Mouse (Mus musculus) bone marrow, adult 2 months (tissue): Measurements from ENCODE around the gene B130006D01Rik. TPM values are rescaled to one million over a fixed set of nuclear protein-coding genes. Genes with fewer than 3 reads are reported as not detected.
A peak's percentile ranks its signal among the peaks of the same experiment; 100 is the strongest.

Source experiments
- H3K27ac ChIP-seq: fragments of 200-500 bp; 2 replicates; pipeline ENCODE4 v1.5.1; 2012; ENCODE audit warnings: low read depth, mild to moderate bottlenecking, control low read depth, inconsistent platforms, low read length; ENCODE audit not compliant: control insufficient read depth, poor library complexity, insufficient read depth
- H3K4me1 ChIP-seq: fragments of 200-500 bp; 2 replicates; pipeline ENCODE4 v1.6.1; 2011; ENCODE audit warnings: low read length; ENCODE audit not compliant: control insufficient read depth, insufficient read depth
- H3K4me3 ChIP-seq: fragments of 200-500 bp; replicated peaks from 2 replicates; pipeline ENCODE3; 2011; ENCODE audit warnings: mild to moderate bottlenecking, low read depth, low read length, control low read depth; ENCODE audit not compliant: control insufficient read depth
- CTCF ChIP-seq: fragments of 200-500 bp; IDR thresholded peaks from 2 replicates; pipeline ENCODE4 v1.5.1; 2011; ENCODE audit warnings: low read length, control low read depth; ENCODE audit not compliant: control insufficient read depth, insufficient read depth
- POLR2A ChIP-seq: fragments of 200-500 bp; IDR thresholded peaks from 2 replicates; pipeline ENCODE4 v1.6.1; 2011; ENCODE audit warnings: low read depth, mild to moderate bottlenecking, control low read depth, low read length, borderline replicate concordance; ENCODE audit not compliant: control insufficient read depth
- WGBS: fragments of 180-500 bp; shearing (Covaris S2); methylation state at CpG from one replicate; pipeline ENCODE4 v1.1.7; 2018; 5-methylcytosine and 5-hydroxymethylcytosine counted together
- polyA plus RNA-seq: library from polyadenylated mRNA; stranded (reverse); fragments of >200 nt; gene quantifications from 2 replicates; pipeline ENCODE4 v1.2.4, GENCODE M21; 2011; ENCODE audit warnings: low replicate concordance; ENCODE audit not compliant: missing spikeins, insufficient read depth, insufficient read length

Gene B130006D01Rik
- polyA plus RNA-seq, 1 experiment: not detected

DNA sequence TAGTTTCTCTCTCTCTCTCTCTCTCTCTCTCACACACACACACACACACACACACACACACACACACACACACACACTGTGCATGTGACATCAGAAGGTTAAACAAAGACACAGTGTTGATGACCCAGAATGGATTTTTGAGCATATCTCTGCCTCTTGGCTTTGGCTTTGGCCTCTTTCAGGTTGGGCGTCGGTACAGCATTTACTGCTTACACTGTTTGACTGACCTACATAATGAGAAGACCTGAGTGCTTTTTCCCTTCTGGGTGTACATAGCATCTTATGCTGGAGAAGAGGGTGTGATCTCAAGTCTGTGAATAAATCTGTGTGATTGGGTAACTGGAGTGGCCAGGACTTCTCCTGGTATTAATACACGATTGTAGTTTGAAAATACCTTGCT, 4.0 kb upstream of the B130006D01Rik start:
- Histone ChIP-seq H3K4me1 (peaks cover 2% of the 10 kb centered on the region; the same call in 1 of the 2 replicates), H3K27ac (no peak overlapping the region), H3K4me3 (no peak overlapping the region)
- no peak for TF ChIP-seq POLR2A
- no peak for TF ChIP-seq CTCF
- WGBS: 85% methylated on average over 3 of the region's 3 CpGs

DNA sequence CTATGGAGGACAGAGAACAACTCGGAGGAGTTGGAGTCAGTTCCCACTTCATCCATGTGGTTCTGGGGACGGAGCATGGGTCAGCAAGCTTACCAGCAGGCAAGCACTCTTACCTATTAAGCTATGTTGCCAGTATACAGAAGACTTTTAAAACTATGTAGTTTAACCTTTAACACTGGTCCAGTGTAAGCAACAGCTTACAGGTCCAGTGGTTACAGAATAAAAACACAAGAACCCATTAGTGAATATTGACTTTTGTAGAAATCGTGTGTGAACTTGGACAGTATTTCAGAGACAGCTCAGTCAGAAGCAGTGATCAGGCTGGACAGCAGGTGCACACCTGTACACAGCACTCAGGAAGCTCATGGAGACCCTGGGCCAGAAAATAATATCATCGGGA, 1.1 kb downstream of the B130006D01Rik start:
- H3K27ac ChIP-seq: no peak overlapping the region
- H3K4me3 ChIP-seq: no peak overlapping the region
- no peak for TF ChIP-seq CTCF
- no peak for TF ChIP-seq POLR2A
- WGBS: 95% methylated on average over 4 of the region's 4 CpGs
- H3K4me1 ChIP-seq: no peaks in the 10 kb centered on the region; the same call in 1 of the 2 replicates

DNA sequence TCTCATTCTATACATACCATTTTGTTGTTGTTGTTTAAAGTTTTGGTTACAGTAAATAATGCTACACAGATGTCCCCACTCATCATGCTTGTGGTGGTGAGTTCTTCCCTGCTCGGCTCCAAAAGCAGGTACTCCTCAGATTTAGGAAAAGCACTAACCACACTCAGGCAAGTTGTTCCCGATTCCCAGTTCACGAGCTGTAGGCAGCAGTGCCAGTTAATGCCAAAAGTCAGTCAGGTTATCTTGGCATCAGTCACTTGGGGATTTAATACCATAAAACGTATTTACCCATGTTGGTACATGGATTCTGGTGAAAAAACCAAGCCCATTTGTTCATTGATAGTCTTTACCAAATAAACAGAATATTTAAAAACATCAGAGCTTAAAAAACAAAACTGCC, 2.8 kb downstream of the B130006D01Rik start:
- Histone ChIP-seq H3K4me3 (no peak overlapping the region), H3K27ac (no peak overlapping the region), H3K4me1 (no peaks in the 10 kb centered on the region; the same call in 1 of the 2 replicates)
- 72% methylated on average over 4 of the region's 4 CpGs for WGBS
- TF ChIP-seq POLR2A (no peak), CTCF (no peak)

DNA sequence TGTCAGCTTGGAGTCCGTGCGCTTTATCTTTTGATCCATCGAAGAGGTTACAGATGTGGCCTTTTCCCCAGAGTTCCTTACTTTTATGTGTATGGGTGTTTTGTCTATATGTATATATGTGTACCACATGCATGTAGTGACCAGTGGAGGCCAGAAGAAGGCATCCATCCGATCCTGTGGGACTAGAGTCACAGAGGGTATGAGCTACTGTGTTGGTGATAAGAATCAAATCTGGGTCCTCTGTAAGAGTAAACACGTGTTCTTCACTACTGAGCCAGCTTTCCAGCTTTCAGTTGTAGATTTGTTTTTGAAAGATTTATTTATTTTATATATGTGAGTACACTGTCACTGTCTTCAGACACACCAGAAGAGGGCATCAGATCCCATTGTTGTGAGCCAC, 4.6 kb downstream of the B130006D01Rik start:
- Histone ChIP-seq H3K4me1 (no peaks in the 10 kb centered on the region; the same call in 1 of the 2 replicates), H3K4me3 (no peak overlapping the region), H3K27ac (no peak overlapping the region)
- whole genome bisulfite sequencing: 73% methylated on average over 5 of the region's 5 CpGs
- TF ChIP-seq CTCF (no peak), POLR2A (no peak)

DNA sequence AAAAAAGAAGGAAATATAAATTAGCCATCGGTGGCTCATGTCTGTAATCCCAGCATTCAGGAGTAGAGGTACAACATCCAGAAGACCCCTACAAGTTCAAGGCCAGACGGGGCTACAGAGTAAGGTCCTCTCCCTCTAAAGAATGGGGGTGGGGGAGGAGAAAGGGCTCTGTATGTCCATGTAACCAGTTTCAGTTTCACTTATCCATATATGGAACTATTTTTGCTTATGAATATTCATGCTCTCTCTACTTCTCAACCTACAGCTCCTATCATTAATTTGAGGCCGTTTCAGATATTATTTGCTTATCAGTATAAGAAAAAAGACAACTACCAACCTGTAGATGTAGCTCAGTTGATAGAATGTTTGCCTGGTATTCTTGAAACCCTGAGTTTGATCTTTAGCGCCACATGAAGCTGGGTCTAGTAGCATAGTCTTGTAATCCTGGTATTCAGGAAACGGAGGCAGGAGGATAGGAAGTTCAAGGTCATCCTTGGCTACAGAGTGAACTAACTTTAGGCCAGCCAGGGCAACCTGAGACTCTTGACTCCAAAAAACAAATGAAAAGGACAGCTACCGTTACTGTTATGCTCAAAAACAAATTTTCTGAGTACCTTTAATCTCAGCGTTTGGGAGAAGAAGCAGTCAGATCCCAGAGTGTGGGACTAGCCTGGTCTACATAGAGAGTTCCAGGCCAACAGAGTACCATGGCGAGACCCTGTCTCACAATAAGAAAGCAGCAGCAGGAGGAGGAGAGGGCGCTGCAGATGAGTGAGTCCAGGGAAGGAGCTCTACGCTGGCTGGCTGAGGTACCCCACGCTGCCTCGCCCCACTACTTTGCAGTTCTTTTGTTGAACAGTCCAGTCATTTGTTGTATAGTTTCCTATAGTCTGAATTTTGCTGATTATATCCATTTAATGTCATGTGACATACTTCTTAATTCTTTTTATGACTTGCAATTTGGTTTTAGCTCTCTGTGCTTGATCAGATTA, 5.8 kb downstream of the B130006D01Rik start:
- Histone ChIP-seq H3K4me1 (no peaks in the 10 kb centered on the region; the same call in 1 of the 2 replicates), H3K27ac (no peak overlapping the region), H3K4me3 (peak overlapping the region; percentile 21)
- TF ChIP-seq POLR2A: no peak
- TF ChIP-seq CTCF: no peak
- 55% methylated on average over 12 of the region's 12 CpGs for WGBS

DNA sequence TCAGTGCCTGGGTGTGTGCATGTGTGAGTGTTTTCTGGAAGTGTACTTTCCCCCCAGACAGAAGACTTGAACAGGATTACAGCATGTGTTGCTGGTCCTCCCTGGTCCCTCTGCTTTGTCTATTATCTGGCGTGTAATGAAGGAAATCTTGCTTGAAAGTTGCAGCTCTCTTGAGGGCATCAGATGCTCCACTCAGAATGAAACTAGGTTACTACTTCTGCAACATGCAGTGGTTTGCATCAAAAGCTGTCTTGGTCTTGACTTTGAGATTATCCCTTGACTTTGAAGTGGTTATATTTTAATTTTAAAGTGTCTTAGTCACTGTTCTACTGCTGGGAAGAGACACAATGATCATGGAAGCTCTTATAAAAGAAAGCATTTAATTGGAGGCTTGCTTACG, 11.1 kb downstream of the B130006D01Rik start:
- 87% methylated on average over 2 of the region's 2 CpGs for WGBS
- TF ChIP-seq POLR2A: no peak
- TF ChIP-seq CTCF: no peak
- H3K4me3 ChIP-seq: no peak overlapping the region
- no peak overlapping the region for H3K27ac ChIP-seq
- H3K4me1 ChIP-seq: no peaks in the 10 kb centered on the region; the same call in 1 of the 2 replicates

DNA sequence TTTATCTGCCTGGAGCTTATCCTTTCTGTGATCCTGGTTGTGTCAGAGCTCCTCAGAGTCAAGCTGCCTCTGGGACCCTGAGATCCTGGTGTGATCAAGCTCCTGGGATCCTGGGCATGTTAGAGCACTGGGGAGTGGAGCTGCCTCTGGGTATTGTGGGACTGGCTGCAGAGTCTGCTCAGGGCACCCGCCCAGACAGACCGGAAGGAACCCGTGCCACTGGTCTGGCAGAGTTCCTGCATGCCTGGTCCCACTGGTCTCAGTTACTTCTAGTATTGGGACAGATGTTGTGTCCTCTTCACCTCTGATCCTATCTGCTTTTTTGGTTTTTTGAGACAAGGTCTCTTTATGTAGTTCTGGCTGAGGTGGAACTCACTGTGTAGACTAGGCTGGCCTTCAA, 14.4 kb downstream of the B130006D01Rik start:
- no peak for TF ChIP-seq POLR2A
- no peak for TF ChIP-seq CTCF
- 2% methylated on average over 3 of the region's 3 CpGs for WGBS
- Histone ChIP-seq H3K4me1 (no peaks in the 10 kb centered on the region), H3K4me3 (no peak overlapping the region), H3K27ac (no peak overlapping the region)

DNA sequence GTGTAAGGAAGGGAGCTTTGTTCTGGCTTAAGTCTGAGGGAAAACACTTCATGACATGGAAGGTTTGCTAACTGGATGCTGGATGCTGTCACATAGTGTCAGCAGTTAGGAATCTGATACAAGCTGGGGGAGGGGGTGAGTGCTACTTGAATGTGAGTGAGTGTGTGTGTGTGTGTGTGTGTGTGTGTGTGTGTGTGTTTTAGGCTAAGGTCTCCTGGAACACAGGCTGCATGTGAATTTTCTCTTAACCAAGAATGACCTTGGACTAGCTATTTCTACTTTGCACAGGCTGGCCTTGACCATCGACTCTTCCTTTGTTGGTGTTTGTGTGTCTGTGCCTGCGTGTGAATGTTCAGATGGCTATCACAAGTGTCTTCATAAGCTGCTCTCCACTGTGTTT, 21.1 kb downstream of the B130006D01Rik start:
- no peaks in the 10 kb centered on the region; the same call in 1 of the 2 replicates for H3K4me1 ChIP-seq
- no peak overlapping the region for H3K27ac ChIP-seq
- H3K4me3 ChIP-seq: no peak overlapping the region
- 95% methylated on average over 2 of the region's 2 CpGs for WGBS
- no peak for TF ChIP-seq CTCF
- TF ChIP-seq POLR2A: no peak

DNA sequence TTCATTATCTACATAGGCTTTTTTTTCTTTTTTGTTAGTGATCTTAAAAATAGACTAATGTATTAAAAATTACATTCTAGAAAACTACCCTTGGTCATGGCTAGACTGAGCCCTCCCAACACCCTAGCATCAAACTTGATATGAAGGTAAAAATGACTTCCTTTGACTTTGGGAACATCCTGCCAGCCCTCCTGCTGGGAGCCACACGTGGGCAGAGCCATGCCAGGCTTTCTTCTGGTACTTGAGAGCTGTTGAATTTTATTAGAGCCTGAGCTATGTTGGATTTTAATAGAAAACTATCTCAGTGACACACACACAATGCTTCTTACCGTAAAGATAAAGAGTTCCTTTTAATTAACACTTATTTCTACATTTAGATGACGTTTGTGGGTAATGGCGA, 23.4 kb downstream of the B130006D01Rik start:
- Histone ChIP-seq H3K27ac (no peak overlapping the region), H3K4me3 (no peak overlapping the region), H3K4me1 (no peaks in the 10 kb centered on the region; the same call in 1 of the 2 replicates)
- TF ChIP-seq CTCF: no peak
- TF ChIP-seq POLR2A: no peak
- WGBS: 71% methylated on average over 4 of the region's 4 CpGs
